Mouse (Mus musculus) neural tube, embryonic 12.5 days (tissue): Measurements from ENCODE around the gene Pheta2. TPM values are rescaled to one million over a fixed set of nuclear protein-coding genes. Genes with fewer than 3 reads are reported as not detected.

Experiments
- ATAC-seq: fragments of 200-750 bp; cut with Nextera tagmentation; 2 replicates; pipeline ENCODE4 v1.8.0; 2017; ENCODE audit warnings: low read depth, mild to moderate bottlenecking, moderate TSS enrichment, moderate library complexity; ENCODE audit not compliant: low FRiP score
- H3K27ac ChIP-seq: fragments of 300-500 bp; sonication (generic); 2 replicates; pipeline ENCODE4 v1.5.1; 2016
- H3K27me3 ChIP-seq: fragments of 300-500 bp; sonication (generic); replicated peaks from 2 replicates; pipeline ENCODE4 v1.6.1; 2016; ENCODE audit warnings: mild to moderate bottlenecking
- H3K36me3 ChIP-seq: fragments of 300-500 bp; sonication (generic); 2 replicates; pipeline ENCODE4 v1.6.1; 2016; ENCODE audit warnings: mild to moderate bottlenecking
- H3K4me1 ChIP-seq: fragments of 300-500 bp; sonication (generic); 2 replicates; pipeline ENCODE4 v1.6.1; 2016
- H3K4me2 ChIP-seq: fragments of 300-500 bp; sonication (generic); replicated peaks from 2 replicates; pipeline ENCODE4 v1.6.1; 2016; ENCODE audit warnings: mild to moderate bottlenecking
- H3K4me3 ChIP-seq: fragments of 300-500 bp; sonication (generic); 2 replicates; pipeline ENCODE4 v1.5.1; 2016
- H3K9ac ChIP-seq: fragments of 300-500 bp; sonication (generic); 2 replicates; pipeline ENCODE4 v1.6.1; 2016; ENCODE audit warnings: mild to moderate bottlenecking
- H3K9me3 ChIP-seq: fragments of 300-500 bp; sonication (generic); 2 replicates; pipeline ENCODE4 v1.6.1; 2016; ENCODE audit warnings: mild to moderate bottlenecking
- WGBS: fragments of 180-500 bp; shearing (Covaris S2); methylation state at CpG from one replicate; pipeline ENCODE4 v1.1.7; 2016; 5-methylcytosine and 5-hydroxymethylcytosine counted together
- polyA plus RNA-seq: library from polyadenylated mRNA; unstranded; fragments of >200 nt; fragmentation: Nextera tagmentation; extraction: Ambion mirVana; gene quantifications from 2 replicates; pipeline ENCODE4 v1.2.1, GENCODE M21; 2016

The Pheta2 gene
- polyA plus RNA-seq, 1 experiment from 2014 or later = 4.0 TPM

DNA sequence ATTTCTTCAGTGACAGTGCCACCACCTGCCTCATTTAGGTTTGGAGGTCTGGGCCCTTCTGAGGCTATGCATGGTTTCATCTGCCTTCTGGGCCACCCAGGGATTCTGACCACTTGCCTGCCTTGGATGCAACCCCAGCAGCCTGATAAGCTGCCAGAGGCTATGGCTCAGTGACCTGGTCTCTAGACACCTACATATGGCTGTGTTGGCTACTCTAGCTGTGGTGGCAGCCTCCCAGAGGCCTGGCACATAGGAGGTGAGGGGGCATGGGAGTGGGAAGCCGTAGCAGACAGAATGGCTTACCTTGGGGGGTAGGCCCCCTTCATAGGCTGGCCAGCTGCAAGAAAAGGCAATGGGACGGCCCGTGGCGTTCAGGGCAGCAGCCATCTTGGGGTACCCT is 3.5 kb upstream of the Pheta2 start:
- peaks cover 25% of the 10 kb centered on the region for H3K4me1 ChIP-seq
- H3K4me3 ChIP-seq = no peak overlapping the region
- no peak overlapping the region for H3K9ac ChIP-seq
- peaks cover 4% of the 10 kb centered on the region; the same call in 1 of the 2 replicates for H3K27me3 ChIP-seq
- no peak for ATAC-seq
- 93% methylated on average over 4 of the region's 4 CpGs for WGBS
- no peak overlapping the region for H3K27ac ChIP-seq
- no peaks in the 10 kb centered on the region for H3K9me3 ChIP-seq
- H3K4me2 ChIP-seq = no peak overlapping the region
- H3K36me3 ChIP-seq = peaks cover 26% of the 10 kb centered on the region

DNA sequence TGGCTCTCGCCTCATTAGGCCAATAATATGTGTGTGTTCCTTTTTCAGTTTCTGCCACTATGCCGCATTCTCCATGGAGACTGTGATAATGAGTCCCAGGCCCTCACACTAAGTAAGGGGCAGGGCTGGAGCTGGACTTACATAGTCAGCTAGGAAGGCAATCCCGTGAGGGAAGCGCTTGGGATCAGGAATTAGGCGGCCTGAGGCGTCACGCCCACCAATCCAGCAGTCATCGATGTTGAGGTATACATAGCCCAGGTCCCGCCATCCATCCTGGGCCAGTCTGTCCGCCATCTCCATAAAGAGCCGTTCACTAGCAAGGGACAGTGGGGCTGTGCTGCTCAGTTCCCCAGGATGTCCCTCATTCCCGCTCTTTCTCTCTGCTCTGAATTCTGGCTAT is 2.1 kb upstream of the Pheta2 start:
- Histone ChIP-seq H3K27me3 (peaks cover 15% of the 10 kb centered on the region), H3K4me3 (no peak overlapping the region), H3K9me3 (no peaks in the 10 kb centered on the region), H3K36me3 (peaks cover 22% of the 10 kb centered on the region), H3K4me2 (no peak overlapping the region; the same call in 1 of the 2 replicates), H3K4me1 (peaks cover 27% of the 10 kb centered on the region), H3K9ac (peak overlapping the region; percentile 17; the same call in 1 of the 2 replicates), H3K27ac (no peak overlapping the region)
- no peak for ATAC-seq
- 63% methylated on average over 12 of the region's 12 CpGs for WGBS

DNA sequence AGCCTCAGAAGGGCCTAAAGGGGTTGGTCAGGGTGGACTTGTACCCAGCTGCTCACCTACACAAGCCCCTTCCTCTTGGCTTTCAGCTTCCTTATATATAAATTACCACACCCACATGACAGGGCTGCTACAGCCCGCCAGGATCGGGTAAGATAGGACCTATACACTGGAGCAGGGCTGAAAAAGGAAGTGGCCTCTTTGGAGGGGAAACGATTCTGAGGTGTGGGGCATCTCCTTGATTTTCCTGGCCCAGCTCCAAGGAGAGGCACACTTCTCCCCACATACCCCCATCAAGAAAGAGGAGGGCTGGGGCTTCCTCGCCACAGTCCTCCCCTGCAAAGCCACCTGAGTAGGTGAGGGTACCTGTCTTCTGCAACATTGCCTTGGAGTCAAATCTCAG is 867 bp upstream of the Pheta2 start:
- Histone ChIP-seq H3K4me1 (peaks cover 33% of the 10 kb centered on the region), H3K4me3 (peak overlapping the region; percentile 43), H3K36me3 (peaks cover 22% of the 10 kb centered on the region), H3K27me3 (peaks cover 15% of the 10 kb centered on the region), H3K4me2 (peak overlapping the region; percentile 69), H3K9ac (peak overlapping the region; percentile 55), H3K9me3 (no peaks in the 10 kb centered on the region), H3K27ac (no peak overlapping the region)
- 61% methylated on average over 4 of the region's 4 CpGs for WGBS
- 0 out of 2 replicates have a peak, but pooled peaks have one; percentile 1 for ATAC-seq

DNA sequence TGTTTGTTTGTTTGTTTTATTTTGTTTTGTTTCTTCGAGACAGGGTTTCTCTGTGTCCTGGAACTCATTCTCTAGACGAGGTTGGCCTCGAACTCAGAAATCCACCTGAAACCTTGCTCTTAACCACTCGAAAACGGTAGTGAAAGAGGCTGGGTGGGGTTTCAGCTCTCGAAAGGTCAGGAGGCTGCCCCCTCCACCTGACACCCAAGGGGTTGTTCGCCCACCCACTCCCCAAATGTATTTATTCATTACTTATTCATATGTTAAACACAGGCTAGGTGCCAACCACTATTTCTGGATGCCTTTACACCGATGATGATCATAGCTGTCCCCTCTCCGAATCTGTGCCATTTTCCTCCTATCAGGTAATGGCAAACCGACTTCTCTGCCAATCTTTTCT is 408 bp downstream of the Pheta2 start:
- no peak overlapping the region for H3K27ac ChIP-seq
- peak overlapping the region; percentile 55; the same call in 1 of the 2 replicates for H3K9ac ChIP-seq
- WGBS = 60% methylated on average over 10 of the region's 10 CpGs
- H3K4me3 ChIP-seq = peak overlapping the region; percentile 43
- peaks cover 15% of the 10 kb centered on the region for H3K27me3 ChIP-seq
- H3K9me3 ChIP-seq = no peaks in the 10 kb centered on the region
- peaks cover 22% of the 10 kb centered on the region for H3K36me3 ChIP-seq
- ATAC-seq = no peak
- H3K4me2 ChIP-seq = peak overlapping the region; percentile 69
- H3K4me1 ChIP-seq = peaks cover 33% of the 10 kb centered on the region

DNA sequence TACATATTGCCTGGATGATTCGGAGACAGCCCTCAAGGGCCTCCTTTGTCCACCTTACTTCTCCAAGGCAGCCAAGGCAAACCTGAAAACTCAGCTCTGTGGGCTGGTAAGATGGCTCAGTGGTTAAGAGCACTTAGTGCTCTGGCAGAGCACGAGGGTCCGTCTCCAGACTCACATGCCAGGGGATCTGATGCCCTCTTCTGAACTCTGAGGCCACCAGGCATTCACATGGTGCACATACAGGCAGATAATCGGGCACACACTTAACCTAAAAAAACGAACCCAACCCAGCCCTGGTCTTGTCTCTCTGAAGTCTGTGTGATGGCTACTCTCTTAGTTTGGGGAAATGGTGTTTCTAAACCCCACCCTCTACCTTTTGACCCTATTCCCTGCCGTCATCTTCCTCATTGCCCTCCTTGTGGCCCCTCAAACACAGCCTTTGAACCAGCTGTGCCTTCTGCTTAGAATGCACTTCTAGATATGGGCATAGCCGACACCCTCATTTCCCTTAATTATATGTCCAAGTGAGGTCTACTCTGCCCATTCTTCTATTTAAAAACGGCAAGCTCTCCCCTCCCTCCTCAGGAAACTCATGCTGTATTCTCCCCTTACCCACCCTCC is 1.0 kb downstream of the Pheta2 start:
- no peak overlapping the region for H3K27ac ChIP-seq
- peaks cover 33% of the 10 kb centered on the region for H3K4me1 ChIP-seq
- peaks cover 15% of the 10 kb centered on the region for H3K27me3 ChIP-seq
- H3K4me3 ChIP-seq = no peak overlapping the region
- H3K4me2 ChIP-seq = no peak overlapping the region
- WGBS = 79% methylated on average over 8 of the region's 8 CpGs
- no peaks in the 10 kb centered on the region for H3K9me3 ChIP-seq
- peaks cover 17% of the 10 kb centered on the region for H3K36me3 ChIP-seq
- no peak for ATAC-seq
- H3K9ac ChIP-seq = no peak overlapping the region

DNA sequence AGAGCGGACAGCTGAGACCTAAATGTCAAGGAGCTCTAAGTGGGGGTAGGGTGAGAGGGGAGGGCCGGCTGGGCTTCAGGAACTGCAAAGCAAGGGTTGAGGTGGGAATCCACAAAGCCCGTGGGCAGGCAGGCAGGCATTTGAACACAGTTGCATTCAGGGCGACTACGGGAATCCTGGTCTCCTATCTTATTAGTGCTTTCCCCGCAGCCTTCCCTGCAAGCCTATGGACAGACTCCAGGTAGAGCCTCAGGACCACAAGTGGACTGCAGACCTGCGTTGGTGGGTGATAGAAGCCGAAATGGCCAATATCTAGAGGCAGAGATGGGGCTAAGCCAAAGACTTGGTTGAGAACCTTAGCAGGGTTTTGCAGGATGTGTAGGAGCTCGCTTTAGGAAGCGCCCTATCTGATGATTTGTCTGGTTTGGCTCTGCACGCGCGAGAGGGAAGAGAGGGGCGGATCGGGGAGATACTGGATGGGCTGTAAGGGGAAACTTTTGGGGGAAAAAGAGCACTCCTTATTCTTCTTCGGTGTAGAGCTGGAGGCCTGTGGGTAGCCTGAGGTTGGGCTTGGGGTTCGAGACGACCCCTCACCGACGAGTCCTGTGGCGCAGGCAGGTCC is 1.8 kb downstream of the Pheta2 start:
- H3K9ac ChIP-seq = peak overlapping the region; percentile 61
- ATAC-seq = no peak
- no peak overlapping the region for H3K27ac ChIP-seq
- peaks cover 33% of the 10 kb centered on the region for H3K4me1 ChIP-seq
- peaks cover 15% of the 10 kb centered on the region for H3K27me3 ChIP-seq
- WGBS = 42% methylated on average over 21 of the region's 21 CpGs
- peaks cover 9% of the 10 kb centered on the region for H3K36me3 ChIP-seq
- H3K4me2 ChIP-seq = peak overlapping the region; percentile 61
- H3K4me3 ChIP-seq = peak overlapping the region; percentile 32
- H3K9me3 ChIP-seq = no peaks in the 10 kb centered on the region

DNA sequence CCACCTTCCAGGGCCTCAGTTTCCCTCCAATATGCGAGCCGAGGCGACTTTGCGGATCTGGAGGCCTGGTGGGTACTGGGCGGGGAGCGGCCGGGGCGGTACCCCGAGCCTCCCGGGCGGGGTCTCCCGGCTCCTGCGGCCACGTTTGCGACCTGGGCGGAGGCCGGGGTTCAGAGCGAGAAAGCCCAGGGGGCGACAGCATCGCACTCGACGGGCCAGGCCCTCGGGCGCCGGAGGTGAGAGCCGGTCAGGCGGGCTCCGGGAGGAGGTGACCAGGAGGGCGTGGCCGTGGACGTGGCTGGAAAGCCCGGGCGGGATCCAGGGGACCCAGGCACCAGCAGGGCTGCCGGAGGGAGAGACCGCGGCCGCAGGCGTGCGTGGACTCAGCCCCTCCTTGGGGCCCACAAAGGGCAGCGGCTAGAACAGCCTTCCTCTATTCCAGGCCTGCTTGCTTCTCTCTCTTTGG is 2.3 kb downstream of the Pheta2 start:
- Histone ChIP-seq H3K4me3 (peak overlapping the region; percentile 32), H3K27ac (no peak overlapping the region), H3K27me3 (peaks cover 15% of the 10 kb centered on the region), H3K4me1 (peaks cover 33% of the 10 kb centered on the region), H3K9me3 (no peaks in the 10 kb centered on the region), H3K9ac (peak overlapping the region; percentile 61), H3K4me2 (peak overlapping the region; percentile 61), H3K36me3 (peaks cover 4% of the 10 kb centered on the region; the same call in 1 of the 2 replicates)
- 3% methylated on average over 40 of the region's 40 CpGs for WGBS
- no peak for ATAC-seq

DNA sequence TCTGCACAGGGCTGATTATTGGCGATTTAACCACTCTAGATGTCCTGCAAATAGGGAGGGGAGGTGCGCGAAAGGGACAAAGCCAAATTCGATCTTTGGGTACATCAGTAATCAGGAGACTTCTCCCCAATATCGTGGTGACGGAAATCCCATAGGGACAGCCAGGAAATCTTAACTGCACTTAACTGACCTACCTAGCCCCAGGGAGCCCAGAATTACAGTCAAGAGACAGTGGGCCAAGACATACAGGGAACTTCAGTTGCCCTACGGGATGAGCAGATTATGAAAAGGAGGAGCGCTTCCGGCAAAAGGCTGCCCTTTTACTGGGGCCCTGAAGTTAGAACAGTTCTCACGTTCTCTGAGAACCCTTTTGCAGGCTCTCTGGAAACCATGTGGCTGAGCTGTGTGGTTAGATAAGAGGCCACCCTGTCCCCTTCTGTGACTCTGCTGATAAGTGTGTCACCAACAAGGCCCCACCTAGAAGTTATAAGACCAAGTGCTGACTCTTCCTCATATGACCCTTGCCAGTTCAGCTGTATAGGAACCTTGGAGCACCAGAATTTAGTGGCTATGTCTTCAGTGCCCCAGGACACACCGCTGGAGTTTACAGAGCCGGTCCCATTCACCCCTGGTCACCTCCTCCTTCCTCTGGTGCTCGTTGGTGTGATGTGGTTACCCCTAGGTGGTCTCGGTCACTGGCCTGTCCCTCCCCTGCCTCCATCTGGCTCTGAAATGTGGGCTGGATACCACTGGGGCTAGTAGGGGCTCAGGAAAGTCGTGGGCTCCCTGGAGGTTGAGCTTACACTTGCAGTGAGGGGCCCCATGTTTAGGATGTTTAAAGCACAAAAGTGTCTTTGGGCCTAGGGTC is 3.2 kb downstream of the Pheta2 start:
- 69% methylated on average over 15 of the region's 15 CpGs for WGBS
- H3K4me3 ChIP-seq = no peak overlapping the region

DNA sequence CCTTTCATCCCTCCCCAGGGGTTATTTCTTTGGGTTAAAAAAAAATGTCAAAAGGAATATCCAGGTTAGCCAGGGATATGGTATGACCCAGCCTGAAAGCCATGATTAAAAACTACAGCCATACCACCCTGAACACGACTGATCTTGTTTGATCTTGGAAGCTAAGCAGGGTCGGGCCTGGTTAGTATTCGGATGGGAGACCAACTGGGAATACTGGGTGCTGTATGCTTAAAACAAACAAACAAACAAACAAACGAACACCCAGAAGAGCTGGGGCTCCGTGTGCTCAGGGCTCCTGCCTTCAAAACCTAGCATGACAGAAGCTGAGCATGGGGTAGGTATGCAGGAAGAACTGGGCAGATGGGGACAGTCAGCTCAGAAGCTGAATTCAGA is 3.8 kb downstream of the Pheta2 start:
- H3K4me2 ChIP-seq = no peak overlapping the region

More for the DNA sequence above, 3.2 kb downstream of the Pheta2 start:
- peaks cover 29% of the 10 kb centered on the region for H3K4me1 ChIP-seq
- peaks cover 15% of the 10 kb centered on the region for H3K27me3 ChIP-seq
- H3K9ac ChIP-seq = no peak overlapping the region
- H3K27ac ChIP-seq = no peak overlapping the region
- H3K36me3 ChIP-seq = no peaks in the 10 kb centered on the region; the same call in 1 of the 2 replicates
- peak overlapping the region; percentile 61 for H3K4me2 ChIP-seq
- no peaks in the 10 kb centered on the region for H3K9me3 ChIP-seq
- no peak for ATAC-seq

DNA sequence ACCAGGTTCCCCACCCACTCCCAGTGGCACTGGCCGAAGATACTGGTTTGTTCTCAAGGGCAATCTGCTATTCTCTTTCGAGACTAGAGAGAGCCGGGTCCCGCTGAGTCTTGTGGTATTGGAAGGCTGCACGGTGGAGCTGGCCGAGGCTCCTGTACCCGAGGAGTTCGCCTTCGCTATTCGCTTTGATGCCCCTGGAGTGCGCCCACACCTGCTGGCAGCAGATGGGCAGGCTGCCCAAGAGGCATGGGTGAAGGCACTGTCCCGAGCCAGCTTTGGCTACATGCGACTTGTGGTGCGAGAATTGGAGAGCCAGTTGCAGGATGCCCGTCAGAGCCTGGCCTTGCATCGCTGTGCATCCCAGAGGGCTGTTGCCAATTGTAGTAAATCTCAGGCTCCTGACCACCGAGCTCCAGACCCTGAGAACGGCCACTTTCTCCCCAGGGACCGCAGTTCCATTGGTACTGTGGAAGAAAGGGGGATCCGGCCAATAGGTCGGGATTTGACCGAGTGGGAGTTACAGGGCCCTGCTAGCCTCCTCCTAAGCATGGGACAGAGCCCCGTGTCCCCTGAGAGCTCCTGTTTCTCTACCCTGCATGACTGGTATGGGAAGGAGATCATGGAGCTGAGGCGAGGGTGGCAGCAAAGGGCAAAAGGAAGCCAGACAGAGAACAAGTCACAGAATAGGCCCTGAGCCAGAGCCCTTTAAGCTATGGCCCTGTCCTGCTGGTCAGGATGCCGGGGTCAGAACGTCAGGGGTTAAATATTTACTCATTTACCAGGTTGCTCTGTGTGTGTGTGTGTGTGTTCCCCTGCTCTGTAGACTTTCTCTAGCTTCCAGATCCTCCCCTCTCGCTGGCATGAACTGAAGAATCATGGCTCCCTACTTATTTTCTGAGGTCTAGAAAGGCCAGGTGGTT is 4.9 kb downstream of the Pheta2 start:
- 87% methylated on average over 27 of the region's 27 CpGs for WGBS
- no peak overlapping the region for H3K27ac ChIP-seq
- no peak for ATAC-seq

More for the DNA sequence above, 3.8 kb downstream of the Pheta2 start:
- Histone ChIP-seq H3K9me3 (no peaks in the 10 kb centered on the region), H3K27ac (no peak overlapping the region), H3K4me3 (no peak overlapping the region), H3K36me3 (no peaks in the 10 kb centered on the region), H3K27me3 (peaks cover 15% of the 10 kb centered on the region), H3K4me1 (peaks cover 31% of the 10 kb centered on the region), H3K9ac (no peak overlapping the region)
- ATAC-seq = no peak
- 86% methylated on average over 5 of the region's 5 CpGs for WGBS

DNA sequence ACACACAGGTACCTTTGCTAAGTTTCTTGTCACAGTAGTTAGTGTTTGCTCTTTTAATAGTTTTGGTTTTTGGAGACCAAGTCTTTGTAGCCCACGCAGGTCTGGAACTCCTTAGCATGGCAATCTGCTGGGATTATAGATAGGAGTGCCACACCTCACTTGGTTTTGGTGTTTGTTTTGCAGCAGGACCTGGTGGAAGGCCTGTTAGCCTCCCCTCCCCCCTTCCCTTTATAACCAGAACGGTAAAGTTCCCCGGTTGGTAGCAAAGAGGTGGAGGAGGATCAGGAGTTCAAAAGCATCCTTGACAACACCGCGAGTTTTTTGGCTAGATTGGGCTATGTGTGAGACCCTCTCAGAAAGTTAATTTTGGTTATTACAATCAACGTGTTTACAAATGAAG is 6.2 kb downstream of the Pheta2 start:
- no peak overlapping the region for H3K9ac ChIP-seq
- H3K4me3 ChIP-seq = no peak overlapping the region
- H3K36me3 ChIP-seq = peaks cover 23% of the 10 kb centered on the region
- no peaks in the 10 kb centered on the region for H3K9me3 ChIP-seq
- WGBS = 91% methylated on average over 6 of the region's 6 CpGs
- H3K4me1 ChIP-seq = peaks cover 21% of the 10 kb centered on the region
- no peak for ATAC-seq
- H3K27me3 ChIP-seq = peaks cover 13% of the 10 kb centered on the region
- no peak overlapping the region for H3K27ac ChIP-seq
- 0 out of 2 replicates have a peak overlapping the region, but pooled peaks have one; percentile 17 for H3K4me2 ChIP-seq

More for the DNA sequence above, 4.9 kb downstream of the Pheta2 start:
- Histone ChIP-seq H3K9ac (no peak overlapping the region), H3K9me3 (no peaks in the 10 kb centered on the region), H3K27me3 (peaks cover 15% of the 10 kb centered on the region), H3K4me3 (no peak overlapping the region), H3K36me3 (peaks cover 9% of the 10 kb centered on the region), H3K4me2 (no peak overlapping the region), H3K4me1 (peaks cover 21% of the 10 kb centered on the region)
